Mouse (Mus musculus): Measurements from ENCODE around the gene Otof. TPM values are rescaled to one million over a fixed set of nuclear protein-coding genes. Genes with fewer than 3 reads are reported as not detected.

Gene Otof
- polyA plus RNA-seq (2017; shearing (Covaris generic)): not detected

GRCm38 (mm10) chr5:30461821-30462220 is at the start of gene Otof:
Otof (minus strand) TSS chr5:30461932.

GRCm38 (mm10) chr5:30465861-30466260 is 4.1 kb upstream of the Otof start, which contains the start of gene 1700001C02Rik:
1700001C02Rik (plus strand) TSS chr5:30466047.

Other genes starting within 250 kb of the Otof start
- gene Selenoi, start 229.4 kb downstream of the Otof start, polyA plus RNA-seq (2017; shearing (Covaris generic)): 17.2 TPM
- 0.60 TPM for gene Drc1, start 180.5 kb downstream of the Otof start, polyA plus RNA-seq (2017; shearing (Covaris generic))
- gene 1700001C02Rik, start 4.1 kb upstream of the Otof start, polyA plus RNA-seq (2017; shearing (Covaris generic)): not detected
- gene Cib4, start 83.9 kb upstream of the Otof start, polyA plus RNA-seq (2017; shearing (Covaris generic)): not detected
- not detected for gene Kcnk3, start 126.2 kb upstream of the Otof start, polyA plus RNA-seq (2017; shearing (Covaris generic))
- 33.3 TPM for gene Slc35f6, start 186.0 kb upstream of the Otof start, polyA plus RNA-seq (2017; shearing (Covaris generic))
- gene Cenpa, start 204.8 kb upstream of the Otof start, polyA plus RNA-seq (2017; shearing (Covaris generic)): 234 TPM
- gene Dpysl5, start 249.6 kb upstream of the Otof start, polyA plus RNA-seq (2017; shearing (Covaris generic)): 0.27 TPM

All from effector memory CD4-positive, alpha-beta T cell, adult 5 months (primary cell).